Mouse (Mus musculus) central nervous system, embryonic 14 days (tissue): ENCODE results near the gene Slc35a5. TPM values are rescaled to one million over a fixed set of nuclear protein-coding genes. Genes with fewer than 3 reads are reported as not detected.

Experiments used
- polyA plus RNA-seq: library from polyadenylated mRNA; depleted of rRNA; stranded (reverse); fragments of >200 nt; gene quantifications from 2 replicates; pipeline ENCODE4 v1.2.3, GENCODE M21; 2012; rRNA removed

Slc35a5 gene
- polyA plus RNA-seq = 17.8 and 22.1 TPM in 2 replicates

DNA sequence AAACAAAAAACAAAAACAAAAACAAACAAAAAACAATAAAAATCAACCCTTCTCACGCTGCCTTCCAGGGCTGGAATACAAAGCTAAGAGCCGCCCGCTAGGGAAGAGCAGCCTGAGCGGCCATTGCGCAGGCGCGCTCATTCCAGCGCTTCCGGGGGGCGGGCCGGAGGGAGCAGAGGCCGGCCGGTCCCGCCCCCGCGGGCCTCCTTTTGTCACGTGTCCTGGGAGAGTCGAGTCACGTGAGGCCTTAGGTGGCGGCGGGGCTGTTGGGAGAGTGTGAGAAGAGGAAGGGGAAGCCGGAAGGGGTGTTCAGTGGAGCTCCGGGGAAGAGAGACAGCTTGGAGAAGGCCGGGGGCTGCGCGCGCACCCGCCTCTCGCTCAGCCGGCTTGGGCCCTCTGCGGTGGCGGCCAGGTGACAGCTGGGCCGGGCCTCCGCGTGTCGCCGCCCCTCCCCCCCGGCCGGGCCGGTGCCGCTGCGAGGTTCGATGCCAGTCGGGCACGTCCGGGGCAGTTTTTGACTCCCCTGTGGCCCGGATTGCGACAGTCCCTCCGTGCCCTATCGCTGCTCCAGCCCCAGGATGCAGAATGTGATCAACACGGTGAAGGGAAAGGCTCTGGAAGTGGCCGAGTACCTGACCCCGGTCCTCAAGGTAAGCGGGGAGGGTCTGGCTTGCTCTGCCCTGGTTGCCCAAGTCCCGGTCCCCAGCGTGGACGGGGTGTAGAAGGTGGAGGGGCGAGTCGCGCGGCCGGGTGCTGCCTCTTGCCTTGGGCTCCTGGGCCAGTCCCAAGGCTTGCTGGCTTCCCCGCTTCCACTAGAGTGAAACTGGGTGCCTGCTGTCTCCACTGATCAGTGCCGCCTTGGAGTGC, at the start of gene Slc35a5, which contains the start of gene Atg3:
Gene Slc35a5, minus strand, starts transcription at position 185 of the 867 bp plus-strand sequence.
Gene Atg3, plus strand, starts transcription at position 264 of the 867 bp plus-strand sequence.

DNA sequence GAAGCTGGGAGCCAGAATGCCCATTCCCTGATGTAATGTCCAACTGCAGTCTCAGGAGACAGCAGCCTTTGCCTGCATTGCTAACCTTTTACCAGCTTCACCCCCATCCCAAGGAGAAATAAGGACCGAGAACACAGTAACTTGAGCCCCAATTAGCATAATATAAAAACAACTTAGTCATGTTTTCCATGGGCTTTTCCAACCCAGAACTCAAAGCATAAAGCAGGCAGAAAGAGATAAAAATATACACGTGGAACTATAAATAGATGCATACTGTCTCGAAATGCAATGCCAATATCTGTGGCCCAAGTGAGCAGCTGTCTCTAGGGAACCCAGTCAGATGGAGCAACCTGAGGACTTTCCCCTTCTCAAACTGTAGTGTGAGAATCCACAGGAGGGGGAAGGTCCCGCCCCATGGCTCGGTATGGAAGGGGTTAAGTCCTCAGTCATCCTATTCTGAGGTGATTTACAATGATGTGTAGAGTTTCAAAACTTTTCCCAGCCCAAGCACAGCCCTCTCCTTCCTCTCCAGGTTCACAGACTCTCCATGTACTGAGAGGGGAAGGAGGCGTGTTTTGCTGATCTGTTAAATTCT, 65.3 kb downstream of the Slc35a5 start, which contains the start of gene Ccdc80:
Gene Ccdc80, plus strand, starts transcription at position 266 of the 595 bp plus-strand sequence.

Other genes starting within 250 kb of the Slc35a5 start
- 0.04 and 0.11 TPM in 2 replicates for gene Cd200r3, start 215.0 kb downstream of the Slc35a5 start, polyA plus RNA-seq
- 8.5 and 20.8 TPM in 2 replicates for gene Ccdc80, start 65.3 kb downstream of the Slc35a5 start, polyA plus RNA-seq
- gene Atg3, start 79 bp upstream of the Slc35a5 start, polyA plus RNA-seq = 36.8 and 39.7 TPM in 2 replicates
- 0.25 and 0.39 TPM in 2 replicates for gene Btla, start 65.6 kb upstream of the Slc35a5 start, polyA plus RNA-seq